Mouse (Mus musculus) liver, embryonic 14.5 days (tissue): ENCODE measurements around the gene Epb41l1. TPM values are rescaled to one million over a fixed set of nuclear protein-coding genes. Genes with fewer than 3 reads are reported as not detected.

ENCODE experiments used
- ATAC-seq: fragments of 200-750 bp; cut with Nextera tagmentation; 2 replicates; pipeline ENCODE4 v1.8.0; 2017; ENCODE audit warnings: moderate number of reproducible peaks, mild to moderate bottlenecking, moderate library complexity; ENCODE audit not compliant: insufficient read depth
- DNase-seq, 3 experiments: peaks; one replicate each; pipeline ENCODE4 v3.0.0-alpha.2; 2012 to 2013; ENCODE audit warnings: low read depth in 3 of 3, low spot score in 3 of 3
- H3K27ac ChIP-seq: fragments of 300-500 bp; sonication (generic); 2 replicates; pipeline ENCODE4 v1.5.1; 2014; ENCODE audit warnings: moderate library complexity, mild to moderate bottlenecking, control low read depth, inconsistent platforms
- H3K27me3 ChIP-seq: fragments of 300-500 bp; sonication (generic); 2 replicates; pipeline ENCODE4 v1.6.1; 2014; ENCODE audit warnings: mild to moderate bottlenecking, low read length, moderate library complexity; ENCODE audit not compliant: control insufficient read depth, insufficient read depth
- H3K36me3 ChIP-seq: fragments of 300-500 bp; sonication (generic); replicated peaks from 2 replicates; pipeline ENCODE4 v1.6.1; 2014; ENCODE audit warnings: low read depth; ENCODE audit not compliant: control insufficient read depth, insufficient read depth
- H3K4me1 ChIP-seq, 2 experiments: fragments of 200-500 bp in 1 of 2; fragments of 300-500 bp in 1 of 2; sonication (generic) in 1 of 2; replicated peaks; 2 replicates each; pipeline ENCODE4 v1.6.1; 2012 to 2014; ENCODE audit warnings: antibody characterized with exemption in 1 of 2, inconsistent platforms in 1 of 2, low read length in 1 of 2; ENCODE audit not compliant: control insufficient read depth in 2 of 2, insufficient read depth in 2 of 2
- H3K4me2 ChIP-seq: fragments of 300-500 bp; sonication (generic); 2 replicates; pipeline ENCODE4 v1.6.1; 2014; ENCODE audit warnings: low read depth, mild to moderate bottlenecking, control low read depth, moderate library complexity
- H3K4me3 ChIP-seq, 2 experiments: fragments of 200-500 bp in 1 of 2; fragments of 300-500 bp in 1 of 2; sonication (generic) in 1 of 2; 2 replicates each; pipeline ENCODE4 v1.5.1; 2012 to 2014; ENCODE audit warnings: low read depth in 2 of 2, low read length in 2 of 2, mild to moderate bottlenecking in 2 of 2, control low read depth in 1 of 2, inconsistent platforms in 1 of 2, moderate library complexity in 1 of 2; ENCODE audit not compliant: insufficient read depth in 1 of 2
- H3K9ac ChIP-seq: fragments of 300-500 bp; sonication (generic); replicated peaks from 2 replicates; pipeline ENCODE4 v1.6.1; 2014; ENCODE audit warnings: mild to moderate bottlenecking, control low read depth, moderate library complexity
- H3K9me3 ChIP-seq: fragments of 300-500 bp; sonication (generic); 2 replicates; pipeline ENCODE4 v1.6.1; 2016; ENCODE audit warnings: low read length, mixed read lengths; ENCODE audit not compliant: control insufficient read depth
- CTCF ChIP-seq: IDR thresholded peaks from 2 replicates; pipeline ENCODE4 v1.5.1; 2016; ENCODE audit warnings: antibody characterized with exemption, low read depth, control low read depth
- EP300 ChIP-seq: IDR thresholded peaks from 2 replicates; pipeline ENCODE4 v1.6.1; 2016; ENCODE audit warnings: antibody characterized with exemption, low read depth
- WGBS: fragments of 180-500 bp; shearing (Covaris S2); extraction: QIAGEN DNeasy Blood & Tissue Kit; methylation state at CpG from one replicate; pipeline ENCODE4 v1.1.7; 2014; ENCODE audit not compliant: insufficient replicate concordance; 5-methylcytosine and 5-hydroxymethylcytosine counted together
- polyA plus RNA-seq, 2 experiments: library from polyadenylated mRNA; depleted of rRNA in 1 of 2; stranded (reverse) in 1 of 2; unstranded in 1 of 2; fragments of >200 nt; fragmentation: Nextera tagmentation in 1 of 2; extraction: Ambion mirVana in 1 of 2; gene quantifications; 2 replicates each; pipeline versions ENCODE4 v1.2.1 to v1.2.3; 2012 to 2014

The Epb41l1 gene
- polyA plus RNA-seq, 2 experiments, result 0.46 to 2.5 TPM

DNA sequence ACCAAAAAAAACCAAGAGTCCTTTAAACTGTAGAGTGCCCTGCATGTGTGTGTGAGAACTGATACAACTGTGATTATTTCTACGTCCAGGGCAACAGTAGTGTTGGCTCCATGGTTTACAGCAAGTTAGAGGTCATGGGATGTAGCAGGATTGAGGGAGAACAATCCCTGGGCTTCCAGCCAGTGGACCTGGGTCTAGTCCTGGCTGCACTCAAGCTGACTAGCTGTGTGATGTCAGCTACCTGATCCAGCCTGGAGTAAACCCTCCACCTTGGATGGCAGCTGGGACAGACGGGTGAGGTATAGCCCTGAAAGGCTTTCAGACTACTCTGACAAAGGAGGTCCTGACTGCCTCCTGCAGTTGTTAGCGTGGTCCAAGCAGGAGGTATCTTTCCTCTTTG is 62.1 kb downstream of the Epb41l1 start:
- ATAC-seq (no peak), DNase-seq (no peak)
- no peak for TF ChIP-seq EP300
- TF ChIP-seq CTCF, result no peak
- H3K4me2 ChIP-seq, result no peak overlapping the region
- peaks cover 10% of the 10 kb centered on the region for H3K27me3 ChIP-seq
- no peaks in the 10 kb centered on the region for H3K36me3 ChIP-seq
- no peak overlapping the region for H3K4me3 ChIP-seq
- 58% methylated on average over 3 of the region's 3 CpGs for WGBS
- no peak overlapping the region for H3K9ac ChIP-seq
- H3K9me3 ChIP-seq, result no peaks in the 10 kb centered on the region
- H3K4me1 ChIP-seq, result peaks cover 0 to 3% of the 10 kb centered on the region in 2 experiments; a peak in 2 of 4 replicates
- H3K27ac ChIP-seq, result no peak overlapping the region

GRCm38 (mm10) chr2:156483204-156483603 is 62.5 kb downstream of the Epb41l1 start:
- TF ChIP-seq EP300 (no peak), CTCF (no peak)
- peaks cover 8% of the 10 kb centered on the region for H3K27me3 ChIP-seq
- no peaks in the 10 kb centered on the region for H3K36me3 ChIP-seq
- WGBS, result 68% methylated on average over 7 of the region's 7 CpGs
- H3K4me2 ChIP-seq, result no peak overlapping the region
- H3K9ac ChIP-seq, result no peak overlapping the region
- no peak overlapping the region for H3K27ac ChIP-seq
- H3K4me3 ChIP-seq, result no peak overlapping the region
- no peaks in the 10 kb centered on the region for H3K9me3 ChIP-seq
- no peaks in the 10 kb centered on the region for H3K4me1 ChIP-seq
- ATAC-seq, result no peak
- no peak for DNase-seq

GRCm38 (mm10) chr2:156486086-156486751 is 65.5 kb downstream of the Epb41l1 start:
- Histone ChIP-seq H3K27me3 (peaks cover 6% of the 10 kb centered on the region; the same call in 1 of the 2 replicates), H3K9ac (no peak overlapping the region), H3K9me3 (no peaks in the 10 kb centered on the region), H3K4me2 (no peak overlapping the region), H3K4me3 (no peak overlapping the region), H3K4me1 (no peaks in the 10 kb centered on the region), H3K36me3 (no peaks in the 10 kb centered on the region), H3K27ac (no peak overlapping the region)
- WGBS, result 68% methylated on average over 12 of the region's 12 CpGs
- TF ChIP-seq EP300, result no peak
- TF ChIP-seq CTCF, result no peak
- ATAC-seq, result no peak
- DNase-seq, result no peak

GRCm38 (mm10) chr2:156487589-156488160 is 67.0 kb downstream of the Epb41l1 start:
- H3K4me2 ChIP-seq, result no peak overlapping the region
- H3K27me3 ChIP-seq, result peaks cover 6% of the 10 kb centered on the region; the same call in 1 of the 2 replicates
- no peaks in the 10 kb centered on the region for H3K4me1 ChIP-seq
- H3K36me3 ChIP-seq, result no peaks in the 10 kb centered on the region
- ATAC-seq, result no peak
- no peak overlapping the region for H3K27ac ChIP-seq
- H3K9ac ChIP-seq, result no peak overlapping the region
- 71% methylated on average over 10 of the region's 10 CpGs for WGBS
- H3K9me3 ChIP-seq, result no peaks in the 10 kb centered on the region
- no peak overlapping the region for H3K4me3 ChIP-seq
- DNase-seq, result no peak
- TF ChIP-seq EP300, result no peak
- TF ChIP-seq CTCF, result no peak

GRCm38 (mm10) chr2:156488166-156488814 is 67.6 kb downstream of the Epb41l1 start:
- 68% methylated on average over 8 of the region's 8 CpGs for WGBS
- no peak overlapping the region for H3K27ac ChIP-seq
- ATAC-seq (no peak), DNase-seq (no peak)
- H3K4me3 ChIP-seq, result no peak overlapping the region
- H3K9ac ChIP-seq, result no peak overlapping the region
- no peaks in the 10 kb centered on the region for H3K9me3 ChIP-seq
- H3K4me1 ChIP-seq, result peaks cover 4 to 5% of the 10 kb centered on the region in 2 experiments
- TF ChIP-seq CTCF, result no peak
- TF ChIP-seq EP300, result no peak
- H3K4me2 ChIP-seq, result no peak overlapping the region
- H3K36me3 ChIP-seq, result no peaks in the 10 kb centered on the region
- peaks cover 4% of the 10 kb centered on the region; the same call in 1 of the 2 replicates for H3K27me3 ChIP-seq
